Mouse (Mus musculus) cerebellum, adult 2 months (tissue): Measurements from ENCODE around the gene Slc33a1. TPM values are rescaled to one million over a fixed set of nuclear protein-coding genes. Genes with fewer than 3 reads are reported as not detected.

Experiments
- DNase-seq, 2 experiments: peaks; one replicate each; pipeline ENCODE4 v3.0.0; 2021
- H3K27ac ChIP-seq: fragments of 200-500 bp; 2 replicates; pipeline ENCODE4 v1.5.1; 2012; ENCODE audit warnings: low read length, control low read depth, inconsistent platforms; ENCODE audit not compliant: insufficient read depth
- H3K27me3 ChIP-seq: fragments of 200-500 bp; 2 replicates; pipeline ENCODE4 v1.6.1; 2012; ENCODE audit warnings: inconsistent platforms, mild to moderate bottlenecking, low read length, moderate library complexity; ENCODE audit not compliant: control insufficient read depth, insufficient read depth
- H3K4me1 ChIP-seq: fragments of 200-500 bp; 2 replicates; pipeline ENCODE4 v1.6.1; 2011; ENCODE audit warnings: low read length; ENCODE audit not compliant: control insufficient read depth, insufficient read depth
- H3K4me3 ChIP-seq: fragments of 200-500 bp; replicated peaks from 2 replicates; pipeline ENCODE3; 2011; ENCODE audit warnings: mild to moderate bottlenecking, low read depth, low read length, control low read depth; ENCODE audit not compliant: insufficient read depth
- CTCF ChIP-seq: fragments of 200-500 bp; IDR thresholded peaks from 2 replicates; pipeline ENCODE4 v1.5.1; 2011; ENCODE audit warnings: low read depth, mild to moderate bottlenecking, control low read depth, low read length, moderate library complexity, borderline replicate concordance; ENCODE audit not compliant: insufficient read depth
- POLR2A ChIP-seq: fragments of 200-500 bp; IDR thresholded peaks from 2 replicates; pipeline ENCODE4 v1.6.1; 2011; ENCODE audit warnings: low read length, control low read depth, borderline replicate concordance; ENCODE audit not compliant: insufficient read depth
- WGBS: fragments of 180-500 bp; shearing (Covaris S2); methylation state at CpG from one replicate; pipeline ENCODE4 v1.1.7; 2018; 5-methylcytosine and 5-hydroxymethylcytosine counted together
- polyA plus RNA-seq: library from polyadenylated mRNA; depleted of rRNA; stranded (reverse); fragments of >200 nt; gene quantifications from 2 replicates; pipeline ENCODE4 v1.2.3, GENCODE M21; 2012; rRNA removed

The Slc33a1 gene
- polyA plus RNA-seq, 1 experiment = 21.2 TPM

DNA sequence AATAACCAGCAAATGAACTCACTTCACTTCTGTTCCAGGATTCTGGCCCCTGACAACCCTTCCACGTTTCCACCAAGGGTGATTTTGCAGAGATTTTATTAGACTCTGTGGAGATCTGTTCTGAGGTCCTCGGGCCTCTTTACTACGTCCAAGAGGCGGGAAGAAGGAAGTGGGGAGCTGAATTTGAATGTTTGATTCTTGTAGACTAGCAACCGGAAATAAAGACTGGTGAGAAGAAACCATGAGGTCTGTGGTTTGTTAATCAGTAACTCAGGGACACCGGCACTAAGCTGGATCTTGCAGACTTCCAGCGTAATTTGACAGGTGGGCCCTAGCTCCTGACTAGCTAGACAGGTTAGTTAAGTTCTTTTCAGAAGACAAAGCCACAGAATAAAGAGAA, 70.9 kb downstream of the Slc33a1 start:
- WGBS = 57% methylated on average over 7 of the region's 7 CpGs
- DNase-seq = no peak
- Histone ChIP-seq H3K27me3 (no peaks in the 10 kb centered on the region), H3K4me1 (no peaks in the 10 kb centered on the region), H3K4me3 (no peak overlapping the region), H3K27ac (no peak overlapping the region)
- TF ChIP-seq CTCF = no peak
- no peak for TF ChIP-seq POLR2A

DNA sequence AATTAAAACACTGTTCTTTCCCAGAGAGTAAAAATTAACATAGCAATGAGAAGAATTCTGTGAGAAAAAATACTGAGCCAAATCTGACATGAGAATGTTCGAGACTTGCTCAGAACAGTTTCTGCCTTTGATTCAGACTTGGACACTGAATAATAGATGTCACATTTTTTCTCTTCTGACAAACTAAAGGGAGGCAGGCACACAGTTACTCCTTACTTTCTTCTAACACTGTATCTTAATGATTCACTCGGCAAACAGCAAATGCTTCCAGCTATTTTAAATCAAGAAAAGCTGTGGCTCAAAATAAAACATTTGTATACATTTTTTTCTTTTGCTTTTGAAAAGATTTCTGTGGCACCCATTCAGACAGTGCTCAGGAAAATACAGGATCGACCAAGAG, 72.4 kb downstream of the Slc33a1 start:
- H3K4me3 ChIP-seq = no peak overlapping the region
- no peak for DNase-seq
- TF ChIP-seq CTCF (no peak), POLR2A (no peak)
- no peak overlapping the region for H3K27ac ChIP-seq
- H3K4me1 ChIP-seq = no peaks in the 10 kb centered on the region
- H3K27me3 ChIP-seq = no peaks in the 10 kb centered on the region
- WGBS = 48% methylated on average over 3 of the region's 3 CpGs

Other genes with a start within 250 kb of the Slc33a1 start
- gene Plch1, start 65.3 kb downstream of the Slc33a1 start, polyA plus RNA-seq = 13.1 and 14.3 TPM in 2 replicates
- 4.6 and 4.7 TPM in 2 replicates for gene E130311K13Rik, start 35.3 kb downstream of the Slc33a1 start, polyA plus RNA-seq
- gene Gmps, start 11.3 kb upstream of the Slc33a1 start, polyA plus RNA-seq = 20.5 and 20.7 TPM in 2 replicates
- 0.51 and 0.54 TPM in 2 replicates for gene Vmn2r1, start 116.8 kb upstream of the Slc33a1 start, polyA plus RNA-seq
- 0.85 and 1.2 TPM in 2 replicates for gene Vmn2r2, start 177.2 kb upstream of the Slc33a1 start, polyA plus RNA-seq